Mouse (Mus musculus) small intestine, adult 10 weeks (tissue): ENCODE data around the gene Atp5g3. TPM values are rescaled to one million over a fixed set of nuclear protein-coding genes. Genes with fewer than 3 reads are reported as not detected.

Experiments
- polyA plus RNA-seq: library from polyadenylated mRNA; stranded (reverse); fragments of 350-450 nt; fragmentation: Illumina TruSeq; extraction: RNeasy Lipid Tissue Mini Kit (QIAGEN cat#74804); gene quantifications from one replicate; pipeline ENCODE4 v1.2.3, GENCODE M21; 2014; ENCODE audit warnings: low replicate concordance

The Atp5g3 gene
- 1,370 TPM for polyA plus RNA-seq

GRCm38 (mm10) chr2:73911175-73911700, at the start of gene Atp5g3:
TSS of gene Atp5g3 (minus strand) at chr2:73911326.

GRCm38 (mm10) chr2:73892464-73893296, 18.4 kb downstream of the Atp5g3 start, which contains the start of gene Atf2:
TSS of gene Atf2 (minus strand) at chr2:73892639.

Other genes starting within 250 kb of the Atp5g3 start
- gene Chn1, start 136.0 kb downstream of the Atp5g3 start, polyA plus RNA-seq = 4.8 TPM
- 80.9 TPM for gene Atf2, start 18.7 kb downstream of the Atp5g3 start, polyA plus RNA-seq